Mouse (Mus musculus): ENCODE measurements at regions not wholly inside any gene's neighbourhood (a gene's known extent, or its start where the extent isn't known, plus 50 kb on each side); places are given as distances from the start of the nearest gene placed in this dataset.
"Not testable (repeated sequence)": the region's sequence is repeated elsewhere in the genome, so short reads cannot be mapped to it uniquely, and the experiment has no call there.

DNA sequence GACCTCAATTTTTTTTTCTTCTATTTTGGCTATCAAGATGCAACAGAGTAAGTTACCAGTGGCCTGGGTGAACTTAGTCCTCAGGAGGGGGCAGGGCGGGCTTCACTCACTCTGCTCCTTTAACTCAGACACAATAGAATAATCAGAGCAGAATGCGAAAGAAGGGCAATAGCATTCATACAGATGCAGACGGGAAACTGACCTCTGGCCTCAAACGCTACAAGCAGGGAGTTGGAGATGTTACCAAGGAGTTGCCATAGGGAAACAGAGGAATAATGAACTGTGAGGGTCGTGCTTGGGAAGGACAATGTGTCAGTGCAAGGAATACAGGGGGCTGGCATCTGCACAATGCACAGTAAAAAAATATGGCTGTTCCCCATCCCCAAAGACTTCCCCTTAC, 116.3 kb downstream of the Cand1 start:
- no peak overlapping the region for H3K4me3 ChIP-seq (ENCODE audit: low read length)
- no peaks in the 10 kb centered on the region for H3K4me1 ChIP-seq (ENCODE audit: control insufficient read depth, insufficient read depth, low read length)
- H3K27me3 ChIP-seq (ENCODE audit: control insufficient read depth, insufficient read depth, low read length), result no peaks in the 10 kb centered on the region
- no peaks in the 10 kb centered on the region for H3K36me3 ChIP-seq (ENCODE audit: control insufficient read depth, insufficient read depth)
- H3K4me2 ChIP-seq (ENCODE audit: low read depth, low read length), result no peak overlapping the region
- ATAC-seq (replicated peaks; ENCODE audit: extremely low read depth, insufficient read depth, low FRiP score), result no peak
- 78% methylated on average over 5 of the region's 5 CpGs for WGBS
- no peak overlapping the region for H3K27ac ChIP-seq (ENCODE audit: low read length)
- H3K9me3 ChIP-seq (replicated peaks; ENCODE audit: control insufficient read depth, low read length), result no peaks in the 10 kb centered on the region
- no peak overlapping the region for H3K9ac ChIP-seq (ENCODE audit: low read length)

GRCm38 (mm10) chr10:119122347-119122746, 117.5 kb downstream of the Cand1 start:
- ATAC-seq (replicated peaks; ENCODE audit: extremely low read depth, insufficient read depth, low FRiP score), result no peak
- H3K9me3 ChIP-seq (replicated peaks; ENCODE audit: control insufficient read depth, low read length), result no peaks in the 10 kb centered on the region
- H3K27ac ChIP-seq (ENCODE audit: low read length), result no peak overlapping the region
- no peak overlapping the region for H3K4me2 ChIP-seq (ENCODE audit: low read depth, low read length)
- H3K4me3 ChIP-seq (ENCODE audit: low read length), result no peak overlapping the region
- no peaks in the 10 kb centered on the region for H3K36me3 ChIP-seq (ENCODE audit: control insufficient read depth, insufficient read depth)
- WGBS, result 93% methylated on average over 8 of the region's 8 CpGs
- no peaks in the 10 kb centered on the region for H3K4me1 ChIP-seq (ENCODE audit: control insufficient read depth, insufficient read depth, low read length)
- no peak overlapping the region for H3K9ac ChIP-seq (ENCODE audit: low read length)
- H3K27me3 ChIP-seq (ENCODE audit: control insufficient read depth, insufficient read depth, low read length), result no peaks in the 10 kb centered on the region

DNA sequence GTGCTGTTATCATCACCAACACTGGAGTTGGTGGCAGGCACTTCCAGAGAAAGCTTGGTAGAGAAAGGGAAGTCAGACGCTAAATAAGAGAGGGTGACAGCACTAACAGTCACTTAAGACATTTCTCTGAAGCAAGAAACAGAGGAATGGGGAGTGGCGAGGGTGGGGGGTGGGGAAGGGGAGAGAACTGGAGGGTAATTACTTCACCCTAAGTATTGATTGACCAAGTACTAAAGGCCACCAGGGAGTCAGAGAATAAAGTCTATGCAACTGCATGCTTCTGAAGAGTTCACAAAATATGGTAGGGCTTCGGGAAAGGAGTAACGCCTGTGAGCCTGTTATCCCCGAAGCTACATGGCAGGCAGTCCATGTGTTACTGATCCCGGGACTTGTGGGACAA, 118.3 kb downstream of the Cand1 start:
- Histone ChIP-seq H3K4me3 (ENCODE audit: low read length) (no peak overlapping the region), H3K9me3 (replicated peaks; ENCODE audit: control insufficient read depth, low read length) (no peaks in the 10 kb centered on the region), H3K27me3 (ENCODE audit: control insufficient read depth, insufficient read depth, low read length) (no peaks in the 10 kb centered on the region), H3K36me3 (ENCODE audit: control insufficient read depth, insufficient read depth) (no peaks in the 10 kb centered on the region), H3K27ac (ENCODE audit: low read length) (no peak overlapping the region), H3K4me1 (ENCODE audit: control insufficient read depth, insufficient read depth, low read length) (no peaks in the 10 kb centered on the region), H3K4me2 (ENCODE audit: low read depth, low read length) (no peak overlapping the region), H3K9ac (ENCODE audit: low read length) (no peak overlapping the region)
- WGBS, result 63% methylated on average over 6 of the region's 6 CpGs
- ATAC-seq (replicated peaks; ENCODE audit: extremely low read depth, insufficient read depth, low FRiP score), result no peak

DNA sequence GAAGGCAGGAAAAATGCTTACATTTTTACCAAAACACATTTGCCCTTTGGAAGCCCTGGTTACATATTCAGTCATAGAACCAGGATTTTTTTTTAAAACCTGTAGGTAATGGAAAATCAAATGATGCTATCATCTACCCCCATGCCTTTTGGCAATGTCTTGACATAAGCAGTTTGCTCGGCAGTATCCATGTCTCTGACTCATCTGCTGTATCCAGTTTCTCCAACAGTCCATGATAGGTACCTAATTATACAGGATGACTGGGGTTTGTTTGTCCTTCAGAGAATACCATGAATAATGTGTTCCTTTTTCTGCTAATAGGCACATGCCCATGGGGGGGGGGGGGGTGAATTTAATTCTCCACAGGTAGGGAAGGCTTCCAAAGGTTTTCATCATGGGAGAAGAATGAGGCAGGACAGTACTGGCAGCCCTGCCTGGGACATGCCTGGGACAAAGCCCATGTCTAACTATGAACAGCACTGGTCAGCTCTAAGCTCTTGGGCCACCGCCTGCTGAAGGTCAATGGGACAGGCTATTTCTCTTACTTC, 122.9 kb downstream of the Cand1 start:
- Histone ChIP-seq H3K9ac (ENCODE audit: low read length) (no peak overlapping the region), H3K27ac (ENCODE audit: low read length) (no peak overlapping the region), H3K4me1 (ENCODE audit: control insufficient read depth, insufficient read depth, low read length) (peaks cover 3% of the 10 kb centered on the region; the same call in 1 of the 2 replicates), H3K9me3 (replicated peaks; ENCODE audit: control insufficient read depth, low read length) (no peaks in the 10 kb centered on the region), H3K36me3 (ENCODE audit: control insufficient read depth, insufficient read depth) (no peaks in the 10 kb centered on the region), H3K4me2 (ENCODE audit: low read depth, low read length) (no peak overlapping the region), H3K4me3 (ENCODE audit: low read length) (no peak overlapping the region), H3K27me3 (ENCODE audit: control insufficient read depth, insufficient read depth, low read length) (no peaks in the 10 kb centered on the region)
- 76% methylated on average over 2 of the region's 2 CpGs for WGBS
- no peak for ATAC-seq (replicated peaks; ENCODE audit: extremely low read depth, insufficient read depth, low FRiP score)

- not testable (repeated sequence) for H3K4me3 ChIP-seq (ENCODE audit: low read length); H3K27me3 ChIP-seq (ENCODE audit: control insufficient read depth, insufficient read depth, low read length); H3K27ac ChIP-seq (ENCODE audit: low read length); H3K36me3 ChIP-seq (ENCODE audit: control insufficient read depth, insufficient read depth); H3K9me3 ChIP-seq (replicated peaks; ENCODE audit: control insufficient read depth, low read length); H3K4me1 ChIP-seq (ENCODE audit: control insufficient read depth, insufficient read depth, low read length); H3K4me2 ChIP-seq (ENCODE audit: low read depth, low read length); H3K9ac ChIP-seq (ENCODE audit: low read length); ATAC-seq (replicated peaks; ENCODE audit: extremely low read depth, insufficient read depth, low FRiP score)
These were observed 124.7 kb downstream of the Cand1 start for GRCm38 (mm10) chr10:119115200-119115599.

GRCm38 (mm10) chr10:119114653-119115052, 125.2 kb downstream of the Cand1 start:
- no peaks in the 10 kb centered on the region for H3K9me3 ChIP-seq (replicated peaks; ENCODE audit: control insufficient read depth, low read length)
- WGBS, result 8% methylated on average over 10 of the region's 10 CpGs
- no peak overlapping the region for H3K27ac ChIP-seq (ENCODE audit: low read length)
- peak; percentile 14; the same call in 1 of the 2 replicates for ATAC-seq (replicated peaks; ENCODE audit: extremely low read depth, insufficient read depth, low FRiP score)
- no peaks in the 10 kb centered on the region for H3K36me3 ChIP-seq (ENCODE audit: control insufficient read depth, insufficient read depth)
- no peaks in the 10 kb centered on the region for H3K27me3 ChIP-seq (ENCODE audit: control insufficient read depth, insufficient read depth, low read length)
- peak overlapping the region; percentile 15 for H3K4me2 ChIP-seq (ENCODE audit: low read depth, low read length)
- H3K9ac ChIP-seq (ENCODE audit: low read length), result no peak overlapping the region
- H3K4me1 ChIP-seq (ENCODE audit: control insufficient read depth, insufficient read depth, low read length), result peaks cover 3% of the 10 kb centered on the region; the same call in 1 of the 2 replicates
- no peak overlapping the region for H3K4me3 ChIP-seq (ENCODE audit: low read length)

- H3K9ac ChIP-seq (ENCODE audit: low read length), result no peak overlapping the region
- no peaks in the 10 kb centered on the region for H3K9me3 ChIP-seq (replicated peaks; ENCODE audit: control insufficient read depth, low read length)
- H3K4me2 ChIP-seq (ENCODE audit: low read depth, low read length), result no peak overlapping the region
- 72% methylated on average over 2 of the region's 2 CpGs for WGBS
- no peak overlapping the region for H3K27ac ChIP-seq (ENCODE audit: low read length)
- ATAC-seq (replicated peaks; ENCODE audit: extremely low read depth, insufficient read depth, low FRiP score), result no peak
- peaks cover 3% of the 10 kb centered on the region; the same call in 1 of the 2 replicates for H3K4me1 ChIP-seq (ENCODE audit: control insufficient read depth, insufficient read depth, low read length)
- no peaks in the 10 kb centered on the region for H3K36me3 ChIP-seq (ENCODE audit: control insufficient read depth, insufficient read depth)
- no peaks in the 10 kb centered on the region for H3K27me3 ChIP-seq (ENCODE audit: control insufficient read depth, insufficient read depth, low read length)
- H3K4me3 ChIP-seq (ENCODE audit: low read length), result no peak overlapping the region
These were observed 128.0 kb downstream of the Cand1 start for GRCm38 (mm10) chr10:119111886-119112285.

DNA sequence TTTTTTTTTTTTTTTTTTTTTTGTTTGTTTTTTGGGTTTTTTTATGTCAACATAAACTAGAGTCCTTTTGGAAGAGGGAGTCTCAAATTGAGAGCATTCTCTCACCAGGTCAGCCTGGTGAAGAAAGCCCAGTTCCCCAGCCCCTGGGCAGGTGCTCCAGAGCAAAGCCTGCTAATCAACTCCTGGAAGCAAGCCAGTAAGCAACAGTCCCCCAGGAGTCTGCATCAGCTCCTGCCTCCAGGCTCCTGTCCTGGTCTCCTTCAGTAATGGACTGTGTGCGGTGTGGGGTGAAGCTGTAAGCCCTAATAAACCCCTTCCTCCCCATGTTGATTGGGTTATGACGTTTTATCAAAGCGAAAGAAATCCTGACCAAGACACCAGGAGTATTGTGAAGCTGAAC, 128.4 kb downstream of the Cand1 start:
- Histone ChIP-seq H3K9ac (ENCODE audit: low read length) (no peak overlapping the region), H3K27ac (ENCODE audit: low read length) (no peak overlapping the region), H3K4me1 (ENCODE audit: control insufficient read depth, insufficient read depth, low read length) (peaks cover 3% of the 10 kb centered on the region; the same call in 1 of the 2 replicates), H3K4me2 (ENCODE audit: low read depth, low read length) (no peak overlapping the region), H3K27me3 (ENCODE audit: control insufficient read depth, insufficient read depth, low read length) (no peaks in the 10 kb centered on the region), H3K4me3 (ENCODE audit: low read length) (no peak overlapping the region), H3K9me3 (replicated peaks; ENCODE audit: control insufficient read depth, low read length) (no peaks in the 10 kb centered on the region), H3K36me3 (ENCODE audit: control insufficient read depth, insufficient read depth) (no peaks in the 10 kb centered on the region)
- 65% methylated on average over 3 of the region's 3 CpGs for whole genome bisulfite sequencing
- no peak for ATAC-seq (replicated peaks; ENCODE audit: extremely low read depth, insufficient read depth, low FRiP score)

- H3K9ac ChIP-seq (ENCODE audit: low read length), result no peak overlapping the region
- peaks cover 3% of the 10 kb centered on the region; the same call in 1 of the 2 replicates for H3K4me1 ChIP-seq (ENCODE audit: control insufficient read depth, insufficient read depth, low read length)
- H3K36me3 ChIP-seq (ENCODE audit: control insufficient read depth, insufficient read depth), result no peaks in the 10 kb centered on the region
- no peak overlapping the region for H3K4me2 ChIP-seq (ENCODE audit: low read depth, low read length)
- WGBS, result 55% methylated on average over 5 of the region's 5 CpGs
- ATAC-seq (replicated peaks; ENCODE audit: extremely low read depth, insufficient read depth, low FRiP score), result no peak
- H3K27ac ChIP-seq (ENCODE audit: low read length), result no peak overlapping the region
- no peaks in the 10 kb centered on the region for H3K9me3 ChIP-seq (replicated peaks; ENCODE audit: control insufficient read depth, low read length)
- H3K27me3 ChIP-seq (ENCODE audit: control insufficient read depth, insufficient read depth, low read length), result no peaks in the 10 kb centered on the region
- H3K4me3 ChIP-seq (ENCODE audit: low read length), result no peak overlapping the region
These were observed 129.2 kb downstream of the Cand1 start for GRCm38 (mm10) chr10:119110614-119111013.

Data from heart, embryonic 16.5 days (tissue).